Mouse (Mus musculus): ENCODE results near the gene Agap2. TPM values are rescaled to one million over a fixed set of nuclear protein-coding genes. Genes with fewer than 3 reads are reported as not detected.
A peak's percentile ranks its signal among the peaks of the same experiment; 100 is the strongest.

The Agap2 gene
- polyA plus RNA-seq, 1 experiment from 2014 or later = 0.07 TPM

GRCm38 (mm10) chr10:127118470-127118869, 43.4 kb downstream of the Agap2 start:
- H3K36me3 ChIP-seq (ENCODE audit: control insufficient read depth, insufficient read depth, low read length) = peaks cover 27% of the 10 kb centered on the region; the same call in 1 of the 2 replicates
- no peak overlapping the region for H3K4me2 ChIP-seq (replicated peaks; ENCODE audit: low read depth, low read length)
- H3K9me3 ChIP-seq (ENCODE audit: control insufficient read depth, low read length) = no peaks in the 10 kb centered on the region
- no peak overlapping the region for H3K4me3 ChIP-seq (ENCODE audit: low read length)
- H3K9ac ChIP-seq (ENCODE audit: low read depth, low read length) = no peak overlapping the region
- 88% methylated on average over 11 of the region's 11 CpGs for WGBS
- peaks cover 9% of the 10 kb centered on the region; the same call in 1 of the 2 replicates for H3K4me1 ChIP-seq (ENCODE audit: control insufficient read depth, insufficient read depth, low read length)
- ATAC-seq (ENCODE audit: low FRiP score, low TSS enrichment) = no peak
- H3K27ac ChIP-seq (ENCODE audit: low read depth, low read length) = no peak overlapping the region
- no peaks in the 10 kb centered on the region for H3K27me3 ChIP-seq (ENCODE audit: control insufficient read depth, insufficient read depth, low read length)

- WGBS = 76% methylated on average over 10 of the region's 10 CpGs
- H3K4me1 ChIP-seq (ENCODE audit: control insufficient read depth, insufficient read depth, low read length) = peaks cover 9% of the 10 kb centered on the region; the same call in 1 of the 2 replicates
- no peaks in the 10 kb centered on the region for H3K9me3 ChIP-seq (ENCODE audit: control insufficient read depth, low read length)
- no peak overlapping the region for H3K27ac ChIP-seq (ENCODE audit: low read depth, low read length)
- peaks cover 27% of the 10 kb centered on the region; the same call in 1 of the 2 replicates for H3K36me3 ChIP-seq (ENCODE audit: control insufficient read depth, insufficient read depth, low read length)
- no peak overlapping the region for H3K4me3 ChIP-seq (ENCODE audit: low read length)
- ATAC-seq (ENCODE audit: low FRiP score, low TSS enrichment) = no peak
- H3K4me2 ChIP-seq (replicated peaks; ENCODE audit: low read depth, low read length) = no peak overlapping the region
- H3K9ac ChIP-seq (ENCODE audit: low read depth, low read length) = no peak overlapping the region
- no peaks in the 10 kb centered on the region for H3K27me3 ChIP-seq (ENCODE audit: control insufficient read depth, insufficient read depth, low read length)
Observed at GRCm38 (mm10) chr10:127119229-127119628, 44.1 kb downstream of the Agap2 start.

- 3% methylated on average over 34 of the region's 34 CpGs for WGBS
Observed at GRCm38 (mm10) chr10:127120301-127121065, 45.4 kb downstream of the Agap2 start.

GRCm38 (mm10) chr10:127121066-127121477, 46.0 kb downstream of the Agap2 start, which contains the start of gene Os9:
TSS of gene Os9 (minus strand) at chr10:127121131.
- H3K9me3 ChIP-seq (ENCODE audit: control insufficient read depth, low read length) = no peaks in the 10 kb centered on the region
- H3K27me3 ChIP-seq (ENCODE audit: control insufficient read depth, insufficient read depth, low read length) = no peaks in the 10 kb centered on the region
- H3K27ac ChIP-seq (ENCODE audit: low read depth, low read length) = no peak within 1 kb of the TSS
- H3K4me1 ChIP-seq (ENCODE audit: control insufficient read depth, insufficient read depth, low read length) = peaks cover 9% of the 10 kb centered on the region; the same call in 1 of the 2 replicates
- H3K4me3 ChIP-seq (ENCODE audit: low read length) = peak within 1 kb of the TSS; percentile 87
- peak within 1 kb of the TSS; percentile 76 for H3K9ac ChIP-seq (ENCODE audit: low read depth, low read length)
- peak within 1 kb of the TSS; percentile 93 for H3K4me2 ChIP-seq (replicated peaks; ENCODE audit: low read depth, low read length)
- WGBS = under 1% methylated on average over 19 of the region's 19 CpGs
- H3K36me3 ChIP-seq (ENCODE audit: control insufficient read depth, insufficient read depth, low read length) = peaks cover 24% of the 10 kb centered on the region; the same call in 1 of the 2 replicates
- ATAC-seq (ENCODE audit: low FRiP score, low TSS enrichment) = peak; percentile 97

More at GRCm38 (mm10) chr10:127120301-127121065, 45.4 kb downstream of the Agap2 start:
- H3K36me3 ChIP-seq (ENCODE audit: control insufficient read depth, insufficient read depth, low read length) = peaks cover 27% of the 10 kb centered on the region; the same call in 1 of the 2 replicates
- no peak overlapping the region for H3K27ac ChIP-seq (ENCODE audit: low read depth, low read length)
- H3K4me1 ChIP-seq (ENCODE audit: control insufficient read depth, insufficient read depth, low read length) = peaks cover 9% of the 10 kb centered on the region; the same call in 1 of the 2 replicates
- peak overlapping the region; percentile 93 for H3K4me2 ChIP-seq (replicated peaks; ENCODE audit: low read depth, low read length)
- no peaks in the 10 kb centered on the region for H3K9me3 ChIP-seq (ENCODE audit: control insufficient read depth, low read length)
- no peaks in the 10 kb centered on the region for H3K27me3 ChIP-seq (ENCODE audit: control insufficient read depth, insufficient read depth, low read length)
- peak; percentile 42 for ATAC-seq (ENCODE audit: low FRiP score, low TSS enrichment)
- peak overlapping the region; percentile 87 for H3K4me3 ChIP-seq (ENCODE audit: low read length)
- H3K9ac ChIP-seq (ENCODE audit: low read depth, low read length) = peak overlapping the region; percentile 76

DNA sequence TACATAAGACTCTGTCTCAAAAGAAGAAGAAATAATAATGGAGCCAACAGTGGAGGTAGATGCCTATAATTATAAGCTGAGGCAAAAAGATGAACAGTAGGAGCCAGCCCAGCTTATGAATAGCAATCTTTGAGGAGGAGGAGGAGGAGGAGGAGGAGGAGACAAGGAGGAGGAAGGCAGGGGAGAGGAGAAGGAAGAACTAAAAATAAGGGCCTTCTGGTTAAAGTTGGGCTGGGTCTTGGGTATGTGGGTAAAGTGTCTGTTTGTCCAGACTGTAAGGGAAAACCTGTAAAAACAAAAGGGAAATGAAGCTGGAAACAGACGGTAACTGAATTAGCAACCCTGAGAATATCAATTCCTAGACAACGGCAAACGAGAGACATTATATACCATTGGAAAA, 46.9 kb downstream of the Agap2 start:
- no peak for ATAC-seq (ENCODE audit: low FRiP score, low TSS enrichment)
- Histone ChIP-seq H3K27ac (ENCODE audit: low read depth, low read length) (no peak overlapping the region), H3K4me3 (ENCODE audit: low read length) (no peak overlapping the region), H3K4me1 (ENCODE audit: control insufficient read depth, insufficient read depth, low read length) (peaks cover 9% of the 10 kb centered on the region; the same call in 1 of the 2 replicates), H3K27me3 (ENCODE audit: control insufficient read depth, insufficient read depth, low read length) (no peaks in the 10 kb centered on the region), H3K36me3 (ENCODE audit: control insufficient read depth, insufficient read depth, low read length) (peaks cover 19% of the 10 kb centered on the region; the same call in 1 of the 2 replicates), H3K9ac (ENCODE audit: low read depth, low read length) (no peak overlapping the region), H3K9me3 (ENCODE audit: control insufficient read depth, low read length) (no peaks in the 10 kb centered on the region), H3K4me2 (replicated peaks; ENCODE audit: low read depth, low read length) (no peak overlapping the region)
- WGBS = 82% methylated on average over 3 of the region's 3 CpGs

DNA sequence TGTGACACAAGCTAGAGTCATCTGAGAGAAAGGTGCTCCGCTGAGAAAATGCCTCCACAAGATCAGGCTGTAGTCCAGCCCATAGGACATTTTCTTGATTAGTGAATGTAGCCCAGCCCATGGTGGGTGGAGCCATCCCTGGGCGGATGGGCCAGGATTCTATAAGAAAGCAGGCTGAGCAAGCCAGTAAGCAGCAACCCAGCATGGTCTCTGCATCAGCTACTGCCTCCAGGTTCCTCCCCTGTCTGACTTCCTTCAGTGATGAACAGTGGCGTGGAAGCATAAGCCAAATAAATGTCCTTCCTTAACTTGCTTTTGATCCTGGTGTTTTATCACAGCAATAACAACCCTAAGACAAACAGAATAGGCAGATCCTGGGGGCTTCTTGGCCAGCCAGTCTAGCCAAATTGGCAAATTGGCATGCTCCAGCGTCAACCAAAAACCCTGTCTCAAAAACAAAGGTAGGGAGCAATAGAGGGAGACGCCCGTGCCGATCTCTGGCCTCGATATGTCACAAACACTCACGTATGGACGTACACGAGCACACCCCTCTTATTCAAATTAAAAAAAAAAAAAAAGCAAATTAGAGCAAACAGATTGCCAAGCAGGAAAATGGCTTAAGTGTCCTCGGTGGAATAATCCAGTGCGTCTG, 47.8 kb downstream of the Agap2 start:
- no peak for ATAC-seq (ENCODE audit: low FRiP score, low TSS enrichment)
- no peaks in the 10 kb centered on the region for H3K9me3 ChIP-seq (ENCODE audit: control insufficient read depth, low read length)
- H3K36me3 ChIP-seq (ENCODE audit: control insufficient read depth, insufficient read depth, low read length) = peaks cover 10% of the 10 kb centered on the region; the same call in 1 of the 2 replicates
- H3K4me1 ChIP-seq (ENCODE audit: control insufficient read depth, insufficient read depth, low read length) = peaks cover 9% of the 10 kb centered on the region; the same call in 1 of the 2 replicates
- H3K27me3 ChIP-seq (ENCODE audit: control insufficient read depth, insufficient read depth, low read length) = no peaks in the 10 kb centered on the region
- no peak overlapping the region for H3K27ac ChIP-seq (ENCODE audit: low read depth, low read length)
- H3K4me2 ChIP-seq (replicated peaks; ENCODE audit: low read depth, low read length) = peak overlapping the region; percentile 53
- peak overlapping the region; percentile 35; the same call in 1 of the 2 replicates for H3K9ac ChIP-seq (ENCODE audit: low read depth, low read length)
- WGBS = 11% methylated on average over 13 of the region's 13 CpGs
- peak overlapping the region; percentile 22 for H3K4me3 ChIP-seq (ENCODE audit: low read length)

GRCm38 (mm10) chr10:127123436-127123805, 48.3 kb downstream of the Agap2 start:
- peaks cover 9% of the 10 kb centered on the region; the same call in 1 of the 2 replicates for H3K4me1 ChIP-seq (ENCODE audit: control insufficient read depth, insufficient read depth, low read length)
- no peaks in the 10 kb centered on the region for H3K27me3 ChIP-seq (ENCODE audit: control insufficient read depth, insufficient read depth, low read length)
- peak overlapping the region; percentile 35; the same call in 1 of the 2 replicates for H3K9ac ChIP-seq (ENCODE audit: low read depth, low read length)
- H3K36me3 ChIP-seq (ENCODE audit: control insufficient read depth, insufficient read depth, low read length) = peaks cover 6% of the 10 kb centered on the region; the same call in 1 of the 2 replicates
- no peak for ATAC-seq (ENCODE audit: low FRiP score, low TSS enrichment)
- H3K27ac ChIP-seq (ENCODE audit: low read depth, low read length) = no peak overlapping the region
- 14% methylated on average over 4 of the region's 4 CpGs for WGBS
- no peaks in the 10 kb centered on the region for H3K9me3 ChIP-seq (ENCODE audit: control insufficient read depth, low read length)
- H3K4me2 ChIP-seq (replicated peaks; ENCODE audit: low read depth, low read length) = peak overlapping the region; percentile 53
- peak overlapping the region; percentile 22 for H3K4me3 ChIP-seq (ENCODE audit: low read length)

- H3K4me2 ChIP-seq (replicated peaks; ENCODE audit: low read depth, low read length) = no peak overlapping the region
- ATAC-seq (ENCODE audit: low FRiP score, low TSS enrichment) = no peak
- WGBS = 79% methylated on average over 9 of the region's 9 CpGs
Observed at GRCm38 (mm10) chr10:127125210-127126001, 50.3 kb downstream of the Agap2 start.

More at GRCm38 (mm10) chr10:127125210-127126001, 50.3 kb downstream of the Agap2 start:
- Histone ChIP-seq H3K9ac (ENCODE audit: low read depth, low read length) (no peak overlapping the region), H3K27ac (ENCODE audit: low read depth, low read length) (no peak overlapping the region), H3K4me1 (ENCODE audit: control insufficient read depth, insufficient read depth, low read length) (peaks cover 2% of the 10 kb centered on the region; the same call in 1 of the 2 replicates), H3K27me3 (ENCODE audit: control insufficient read depth, insufficient read depth, low read length) (no peaks in the 10 kb centered on the region), H3K4me3 (ENCODE audit: low read length) (no peak overlapping the region), H3K36me3 (ENCODE audit: control insufficient read depth, insufficient read depth, low read length) (no peaks in the 10 kb centered on the region), H3K9me3 (ENCODE audit: control insufficient read depth, low read length) (no peaks in the 10 kb centered on the region)
